ENCODE assay signal across 16 mouse cellular contexts in the genomic region with DNA sequence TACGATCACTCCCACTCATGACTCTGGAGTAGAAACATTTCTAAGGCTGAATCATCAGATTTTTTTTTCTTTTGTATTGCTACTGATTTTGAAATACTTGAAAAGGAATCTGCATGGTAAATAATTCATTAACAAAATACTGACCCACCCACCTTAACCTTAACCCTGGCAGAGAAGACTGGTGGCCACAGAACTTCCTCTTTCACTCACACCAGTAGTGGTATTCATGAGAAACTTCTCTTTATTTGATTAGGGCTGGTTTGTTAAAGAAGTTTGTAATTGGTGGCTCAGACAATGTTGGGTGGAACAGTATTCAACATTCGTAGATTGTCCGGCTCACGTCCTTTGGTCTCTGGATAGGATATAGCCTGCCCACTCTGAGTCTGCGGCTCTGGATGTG. TPM values are rescaled to one million over a fixed set of nuclear protein-coding genes. Genes with fewer than 3 reads are reported as not detected.
"Had no signal": no experiment of that assay in that cellular context is flagged by ENCODE, and none has a peak within 500 bp of the region (broad histone marks: within the 10 kb centered on the region; RNA-seq: fewer than 3 reads in every experiment).

No protein-coding gene starts in this region.

- ATAC-seq: intestine, postnatal 0 days; midbrain, embryonic 16.5 days had no signal

- DNase-seq: kidney, adult 9 months; kidney, postnatal 36 days; layer of hippocampus, adult 9-11 months; left cerebral cortex, postnatal 4 days; lung, adult 18-20 months; thymus, postnatal 4 days had no signal

- H3K4me1 ChIP-seq: limb, embryonic 13.5 days; midbrain, embryonic 10.5 days; neural tube, embryonic 15.5 days; stomach, embryonic 15.5 days had no signal

- H3K4me3 ChIP-seq: limb, embryonic 13.5 days; midbrain, embryonic 10.5 days; neural tube, embryonic 15.5 days; stomach, embryonic 15.5 days had no signal

- H3K27ac ChIP-seq: kidney, postnatal 0 days; limb, embryonic 13.5 days; liver, embryonic 14.5 days; midbrain, embryonic 10.5 days; neural tube, embryonic 15.5 days; stomach, embryonic 15.5 days had no signal

RNA-seq across cellular contexts. Expression of gene Enkur, which starts 26.0 kb away (rescaled TPM):
- total RNA-seq: liver, adult 2 months had no signal
- polyA plus RNA-seq: liver, adult 2 months; spleen, adult 2 months had no signal
